Mouse (Mus musculus): ENCODE results near the gene Pgs1.

Gene Pgs1

DNA sequence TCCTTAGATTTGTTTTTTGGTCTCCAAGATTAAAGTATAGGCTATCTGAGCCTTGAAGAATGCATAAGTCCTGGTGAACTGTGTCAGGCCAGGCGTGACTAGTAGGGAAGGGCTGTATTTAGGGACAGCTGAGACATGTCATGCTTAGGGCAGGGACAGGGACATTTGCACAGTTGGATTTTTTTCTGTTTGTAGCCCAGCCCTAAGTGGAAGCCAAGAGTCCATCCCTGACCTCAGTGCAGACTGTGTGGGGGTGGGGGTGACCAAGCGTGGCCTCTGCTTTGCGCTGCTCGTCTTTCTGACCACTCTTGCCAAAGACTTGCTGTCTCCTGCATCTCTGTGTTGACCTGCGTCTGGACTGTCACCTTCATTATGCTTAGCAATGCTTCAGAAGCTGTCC, 18.1 kb downstream of the Pgs1 start:
- DNase-seq, result no peak

- no peak for DNase-seq
These were observed 21.5 kb downstream of the Pgs1 start for GRCm38 (mm10) chr11:118007460-118008143.

GRCm38 (mm10) chr11:118008144-118008805, 22.2 kb downstream of the Pgs1 start:
- DNase-seq, result no peak

DNA sequence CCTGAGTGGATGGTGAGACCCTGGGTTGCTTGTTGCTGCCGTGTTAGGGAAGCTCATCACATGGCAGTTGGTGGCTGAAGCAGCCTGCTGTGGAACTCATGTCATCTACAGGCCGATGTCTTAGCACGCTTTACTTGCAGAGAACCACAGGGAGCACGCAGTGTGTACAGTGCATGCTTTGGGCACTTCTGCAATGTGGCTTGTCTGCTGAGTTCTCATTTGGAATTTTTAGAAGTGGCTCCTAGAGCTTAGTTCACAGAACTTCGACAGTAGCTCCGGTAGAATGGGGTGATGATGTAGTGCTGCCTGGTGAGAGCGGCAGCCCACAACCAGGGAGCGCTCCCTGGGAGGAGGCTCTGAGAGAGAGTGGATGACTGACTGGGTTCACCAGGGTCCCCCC, 22.8 kb downstream of the Pgs1 start:
- DNase-seq, result no peak

DNA sequence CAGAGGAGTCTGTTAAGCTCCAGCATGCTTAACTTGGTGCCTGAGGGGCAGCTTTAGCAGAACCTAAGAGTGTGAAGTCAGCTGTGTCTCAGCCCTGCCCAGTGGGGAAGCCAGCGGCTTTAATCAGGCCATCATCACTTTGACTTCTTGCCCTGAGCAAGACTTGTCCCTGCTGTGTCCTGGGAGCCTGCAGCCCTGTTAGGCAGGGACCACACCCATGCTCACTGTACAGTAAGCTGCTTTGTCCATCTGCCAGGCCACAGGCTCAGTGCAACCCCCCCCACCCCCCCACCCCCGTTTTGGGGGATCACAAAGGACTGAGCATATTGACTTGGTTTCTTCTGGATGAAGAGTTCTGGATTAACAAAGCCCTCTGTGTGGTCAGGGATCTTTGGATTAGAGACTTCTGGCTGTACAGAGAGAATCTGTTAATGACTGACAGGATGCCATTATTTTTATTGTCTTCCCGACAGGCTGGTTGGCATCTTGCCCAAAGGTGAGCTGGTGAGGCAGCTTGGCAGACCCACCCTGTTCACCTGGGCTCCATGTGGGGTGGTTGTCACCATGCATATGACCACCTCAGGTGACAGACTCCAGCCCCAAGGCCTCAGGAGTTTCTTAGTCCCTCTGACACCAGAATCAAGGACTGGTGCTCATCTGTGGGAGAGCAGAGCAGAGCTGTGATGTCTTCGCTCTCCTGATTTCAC, 23.9 kb downstream of the Pgs1 start:
- DNase-seq, result no peak

GRCm38 (mm10) chr11:118012595-118012994, 26.5 kb downstream of the Pgs1 start:
- DNase-seq, result no peak

DNA sequence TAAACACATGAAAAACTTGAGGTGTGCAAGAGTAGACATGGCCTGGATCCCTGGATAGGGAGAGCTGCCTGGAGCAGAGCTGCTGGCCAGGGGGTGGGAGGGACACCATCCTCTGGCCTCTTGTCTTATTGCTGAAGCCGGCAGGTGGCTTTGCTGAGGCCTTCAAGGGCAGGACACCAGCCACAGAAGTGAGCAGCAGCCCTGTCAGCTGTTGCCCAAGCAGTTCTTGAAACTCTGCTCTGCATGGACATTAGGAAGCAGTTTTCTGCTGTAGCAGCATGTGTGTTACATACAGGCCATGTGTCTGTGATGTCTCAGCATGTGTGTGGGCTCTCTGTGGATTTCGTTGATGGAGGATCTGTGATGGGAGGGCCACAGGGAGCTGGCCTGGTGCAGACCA, 27.2 kb downstream of the Pgs1 start:
- DNase-seq, result no peak

GRCm38 (mm10) chr11:118014391-118014995, 28.4 kb downstream of the Pgs1 start:
- no peak for DNase-seq

- no peak for DNase-seq
These were observed 29.5 kb downstream of the Pgs1 start for GRCm38 (mm10) chr11:118015381-118016145.

DNA sequence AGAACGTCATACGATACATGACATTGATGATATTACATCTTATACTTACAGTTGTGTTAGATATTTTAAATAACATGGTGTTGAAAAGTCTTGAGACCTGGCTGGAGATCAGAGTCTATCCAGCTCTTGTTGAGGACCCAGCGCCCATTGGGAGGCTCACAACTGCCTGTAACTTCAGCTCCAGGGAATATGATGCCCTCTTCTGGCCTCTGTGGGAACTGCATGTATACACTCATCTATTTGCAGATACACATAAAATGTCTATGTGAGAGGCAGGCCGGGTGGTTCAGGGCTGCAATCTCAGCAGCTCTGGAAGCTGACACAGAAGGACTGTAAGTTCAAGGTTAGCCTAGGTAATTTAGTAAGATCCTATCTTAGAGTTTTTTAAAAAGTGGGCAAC, 32.2 kb downstream of the Pgs1 start:
- no peak for DNase-seq

DNA sequence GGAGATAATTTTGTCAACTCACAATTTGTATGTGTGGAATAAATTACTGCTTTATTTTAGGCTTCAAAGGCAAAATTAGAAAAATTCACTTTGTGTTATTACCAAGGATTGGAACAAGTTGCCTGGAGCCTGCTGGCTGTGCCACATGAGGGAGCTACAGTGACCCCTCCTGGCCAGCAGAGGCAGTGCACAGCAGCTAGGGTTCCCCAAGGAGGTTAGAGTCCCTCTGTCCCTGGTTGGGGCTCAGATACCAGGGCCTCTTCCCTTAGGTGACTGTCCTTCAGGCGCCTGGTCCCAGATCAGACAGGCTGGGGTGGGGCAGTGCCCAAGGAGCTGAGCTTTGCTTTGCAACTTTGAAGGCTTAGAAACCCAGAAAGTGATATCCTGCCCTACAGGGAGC, 35.7 kb downstream of the Pgs1 start:
- DNase-seq, result peak; percentile 70

DNA sequence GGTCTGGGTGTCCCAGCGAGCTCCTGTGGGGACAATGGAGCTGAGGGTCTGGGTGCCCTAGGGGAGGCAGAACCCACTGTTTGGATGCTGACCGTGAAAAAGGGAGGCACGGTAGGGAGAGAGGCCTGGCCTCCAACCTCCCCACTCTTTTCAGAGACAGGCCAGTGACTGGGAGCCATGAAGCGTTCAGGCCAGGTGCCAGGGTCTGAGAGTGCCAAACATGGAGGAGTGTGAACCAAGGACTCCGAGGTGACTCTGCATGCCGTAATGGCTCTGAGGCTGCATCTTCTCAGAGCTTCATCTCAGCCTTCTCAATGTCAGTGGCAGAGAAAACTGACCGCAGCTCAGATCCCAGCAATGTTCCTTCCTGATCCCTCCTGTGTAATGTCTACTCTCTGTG, 37.4 kb downstream of the Pgs1 start:
- DNase-seq, result no peak

GRCm38 (mm10) chr11:118024111-118024510, 38.0 kb downstream of the Pgs1 start:
- DNase-seq, result no peak

- no peak for DNase-seq
These were observed 43.1 kb downstream of the Pgs1 start for GRCm38 (mm10) chr11:118029170-118029569.

GRCm38 (mm10) chr11:118031134-118031533, 45.0 kb downstream of the Pgs1 start:
- no peak for DNase-seq

- DNase-seq, result no peak
These were observed 48.3 kb downstream of the Pgs1 start for GRCm38 (mm10) chr11:118034395-118034794.

DNA sequence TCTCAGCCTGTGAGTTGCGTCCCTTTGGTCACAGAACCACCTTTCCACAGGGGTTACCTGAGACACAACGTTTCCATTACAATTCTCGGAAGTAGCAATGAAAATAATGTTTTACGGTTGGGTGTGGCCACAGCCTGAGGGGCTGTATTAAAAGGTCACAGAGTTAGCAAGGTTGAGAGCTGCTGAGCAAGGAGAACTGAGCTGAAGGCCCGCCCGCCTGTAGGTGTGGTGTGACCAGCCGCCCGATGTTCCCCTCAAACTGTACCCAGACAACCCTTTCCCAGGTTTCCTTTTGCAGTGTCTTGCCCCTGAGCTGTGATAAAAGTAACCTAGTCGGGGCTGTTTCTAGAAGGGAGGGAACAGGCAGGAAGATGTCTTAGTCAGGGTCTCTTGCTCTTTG, 49.0 kb downstream of the Pgs1 start:
- DNase-seq, result no peak

DNA sequence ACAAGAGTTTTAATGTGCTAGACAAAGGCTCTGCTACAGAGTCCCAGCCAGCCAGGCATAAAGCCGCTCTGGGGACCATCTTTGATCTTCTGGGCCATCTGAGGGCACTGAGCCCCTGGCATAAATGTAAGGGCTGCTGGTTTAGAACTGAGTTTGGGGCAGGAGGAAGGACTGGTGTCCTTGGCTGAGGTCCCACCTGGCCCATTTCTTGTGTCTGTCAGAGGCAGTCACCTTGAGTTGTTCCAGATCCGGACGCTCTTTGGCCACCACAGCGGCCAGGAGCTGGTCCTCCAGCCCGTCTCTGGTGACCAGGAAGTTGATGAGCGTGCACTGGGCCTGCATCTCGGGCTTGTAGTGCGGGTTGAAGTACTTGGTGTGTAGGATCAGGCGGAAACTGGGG, 56.7 kb downstream of the Pgs1 start:
- DNase-seq, result no peak

- no peak for DNase-seq
These were observed 57.3 kb downstream of the Pgs1 start for GRCm38 (mm10) chr11:118043293-118043907.

DNA sequence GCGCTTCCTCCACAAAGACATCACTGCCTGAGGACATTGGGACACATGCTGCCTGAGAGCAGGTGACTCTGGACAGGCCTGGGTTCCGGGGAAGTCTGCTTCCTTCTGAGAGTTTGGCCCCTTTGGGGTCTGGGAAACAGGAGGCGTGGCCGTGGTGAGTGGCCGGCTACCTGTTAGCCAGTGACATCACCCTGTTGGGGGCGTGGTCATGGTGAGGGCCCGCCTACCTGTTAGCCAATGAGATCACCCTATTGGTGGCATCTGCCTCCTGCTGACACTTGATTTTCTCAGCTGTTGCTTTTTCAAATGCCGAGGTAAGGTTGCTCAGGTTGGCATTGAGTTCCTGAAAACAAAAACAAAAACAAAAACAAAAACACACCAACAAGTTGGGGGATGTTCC, 63.5 kb downstream of the Pgs1 start:
- DNase-seq, result no peak

DNA sequence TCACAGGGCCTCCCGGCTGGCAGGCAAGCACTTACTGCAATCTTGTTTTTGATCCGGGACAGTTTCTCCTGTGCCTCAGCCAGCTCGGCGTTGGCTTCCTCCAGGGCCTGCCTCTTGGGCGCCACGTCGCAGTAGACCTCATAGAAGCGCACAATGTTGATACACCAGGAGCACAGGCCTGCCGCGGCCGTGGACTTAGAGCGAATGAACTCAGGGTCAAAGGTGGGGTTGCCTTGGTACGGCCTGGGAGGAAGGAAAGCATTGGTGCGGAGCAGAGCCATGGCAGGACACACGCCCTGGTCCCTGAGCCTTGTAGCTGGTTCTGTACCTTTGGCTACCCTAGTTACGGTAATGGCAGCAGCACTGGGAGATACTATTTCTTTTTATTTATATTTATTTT, 64.1 kb downstream of the Pgs1 start:
- DNase-seq, result no peak

DNA sequence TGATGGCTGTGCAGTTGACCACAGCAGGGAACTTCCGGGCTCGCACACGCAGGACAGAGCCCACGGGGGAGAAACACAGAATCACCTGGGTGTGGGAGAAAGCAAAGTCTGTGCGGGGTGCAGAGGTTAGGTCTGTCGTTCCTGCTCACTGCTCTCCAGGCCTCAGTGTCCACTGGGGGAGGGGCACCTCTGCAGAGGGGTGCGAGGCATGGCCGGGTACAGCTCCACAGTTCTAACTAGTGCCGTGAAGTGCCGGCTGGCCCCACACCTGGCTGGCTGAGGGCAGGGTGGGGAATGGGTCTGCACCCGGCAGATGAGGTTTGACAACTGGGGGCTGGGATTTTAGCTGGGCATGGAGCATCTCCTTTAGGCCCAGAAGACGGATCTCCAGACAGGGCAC, 72.3 kb downstream of the Pgs1 start:
- no peak for DNase-seq

DNA sequence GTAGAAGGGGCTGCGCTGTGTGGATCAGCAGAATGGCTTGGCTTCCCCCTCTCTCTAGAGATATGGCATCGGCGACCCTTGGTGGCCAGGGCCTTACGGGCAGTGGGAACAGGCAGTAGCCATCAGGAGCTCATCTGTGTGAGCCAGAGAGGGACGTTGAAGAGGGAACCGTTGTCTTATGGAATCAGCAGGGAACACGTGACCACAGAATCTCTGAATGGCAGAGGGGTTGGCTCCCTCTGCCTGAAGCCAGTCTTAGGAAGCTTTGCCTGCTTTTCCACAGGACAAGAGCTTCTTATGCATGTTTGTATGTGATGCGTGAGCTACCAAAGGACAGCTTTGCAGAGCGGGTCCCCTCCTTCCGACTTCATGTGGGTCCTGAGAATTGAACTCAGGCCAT, 72.8 kb downstream of the Pgs1 start:
- no peak for DNase-seq
